Mouse (Mus musculus) ovary, postnatal 10 days (tissue): ENCODE measurements around the gene Heatr6.

Experiments used
- DNase-seq: peaks from one replicate; pipeline ENCODE4 v3.0.0; 2022; ENCODE audit warnings: low spot score

The Heatr6 gene

DNA sequence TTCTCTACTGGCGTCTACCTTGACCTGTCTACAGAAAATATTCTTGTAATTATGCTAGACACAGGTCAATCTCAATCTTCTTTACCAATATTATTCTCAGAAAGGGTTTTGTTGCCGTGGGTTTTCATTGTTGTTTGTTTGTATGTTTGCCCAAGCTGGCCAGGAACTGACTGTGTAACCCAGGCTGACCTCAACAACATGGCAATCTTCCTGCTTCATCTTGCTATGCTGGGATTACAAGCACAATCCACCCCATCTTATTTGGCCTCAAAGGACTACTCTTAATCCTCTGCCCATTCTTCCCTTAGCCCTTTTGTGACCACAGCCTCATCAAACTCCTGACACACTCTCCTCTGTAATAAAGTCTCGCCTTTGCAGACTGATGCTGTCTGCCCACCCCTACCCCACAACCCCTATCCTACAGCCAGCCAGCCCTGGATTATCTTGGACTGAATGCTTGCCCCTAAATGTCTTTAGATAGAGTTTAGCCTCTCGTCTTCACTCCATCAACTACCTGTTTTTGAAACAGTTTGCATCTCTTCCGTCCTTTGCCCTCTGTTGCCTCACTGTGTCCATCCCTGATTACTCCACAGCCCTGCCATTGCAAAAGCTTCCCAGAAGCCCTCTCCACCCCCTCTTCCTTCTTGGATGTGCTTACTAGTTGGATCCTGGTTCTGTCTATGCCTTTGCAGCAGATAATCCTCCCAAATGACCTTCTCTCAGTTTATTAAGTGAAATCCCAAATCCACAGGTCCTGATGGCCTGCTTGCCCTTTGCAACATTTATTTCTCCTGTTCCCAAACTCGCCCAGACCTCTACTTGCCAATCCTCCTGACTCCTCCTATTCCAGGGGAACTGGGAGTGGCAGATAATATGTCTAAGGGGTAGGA is 5.9 kb upstream of the Heatr6 start:
- no peak for DNase-seq

DNA sequence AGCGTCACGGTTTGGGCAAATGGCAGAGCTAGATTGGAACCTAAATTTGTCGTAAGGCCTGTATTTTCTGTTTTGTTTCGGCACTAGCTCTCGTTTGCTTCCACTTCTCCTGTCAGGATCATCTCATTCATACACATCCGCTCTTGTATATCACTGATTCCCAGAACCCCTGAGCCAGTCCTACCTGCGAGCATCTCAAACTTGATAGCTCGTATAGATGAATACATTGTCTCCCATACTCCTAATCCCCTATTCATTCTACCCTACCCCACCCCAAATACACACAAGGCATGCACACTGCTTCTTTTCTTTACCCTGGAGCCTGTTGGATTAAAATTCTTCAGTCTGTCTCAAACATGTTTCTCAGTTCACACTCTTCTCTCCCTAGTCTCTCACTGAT is 731 bp downstream of the Heatr6 start:
- DNase-seq = no peak

DNA sequence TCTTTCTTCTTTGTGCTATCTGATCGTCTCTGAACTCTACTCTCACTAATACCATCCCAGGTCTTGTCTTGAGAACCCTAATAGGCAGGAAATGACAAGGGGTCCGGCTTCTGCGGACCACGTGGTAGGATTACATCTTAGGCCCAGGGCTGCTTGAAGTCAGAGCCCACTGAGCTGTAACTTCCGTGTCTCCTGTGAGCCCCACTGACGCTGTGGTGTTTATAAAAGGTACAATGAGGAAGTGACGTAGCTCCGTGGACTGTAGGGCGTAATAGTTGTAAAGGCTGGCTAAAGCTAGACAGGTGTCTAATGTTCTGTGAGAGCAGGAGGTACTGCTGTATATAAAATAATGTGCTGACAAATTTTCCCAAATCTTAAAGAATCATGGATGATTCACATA is 13.8 kb downstream of the Heatr6 start:
- no peak for DNase-seq

DNA sequence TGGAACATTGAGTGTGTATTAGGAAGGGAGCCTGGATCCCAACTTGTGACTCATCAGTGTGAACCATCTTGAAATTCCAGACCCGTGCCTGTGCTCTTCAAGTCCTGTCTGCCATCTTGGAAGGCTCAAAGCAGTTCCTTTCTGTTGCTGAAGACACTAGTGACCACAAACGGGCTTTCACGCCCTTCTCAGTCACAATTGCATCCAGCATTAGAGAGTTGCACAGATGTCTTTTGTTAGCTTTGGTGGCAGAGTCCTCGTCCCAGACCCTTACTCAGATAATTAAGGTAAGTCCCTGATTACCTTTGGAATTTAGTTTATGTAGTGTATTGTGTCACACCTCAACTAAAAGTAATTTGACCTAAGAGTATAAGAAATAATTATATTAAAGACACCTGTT is 15.5 kb downstream of the Heatr6 start:
- DNase-seq = no peak

DNA sequence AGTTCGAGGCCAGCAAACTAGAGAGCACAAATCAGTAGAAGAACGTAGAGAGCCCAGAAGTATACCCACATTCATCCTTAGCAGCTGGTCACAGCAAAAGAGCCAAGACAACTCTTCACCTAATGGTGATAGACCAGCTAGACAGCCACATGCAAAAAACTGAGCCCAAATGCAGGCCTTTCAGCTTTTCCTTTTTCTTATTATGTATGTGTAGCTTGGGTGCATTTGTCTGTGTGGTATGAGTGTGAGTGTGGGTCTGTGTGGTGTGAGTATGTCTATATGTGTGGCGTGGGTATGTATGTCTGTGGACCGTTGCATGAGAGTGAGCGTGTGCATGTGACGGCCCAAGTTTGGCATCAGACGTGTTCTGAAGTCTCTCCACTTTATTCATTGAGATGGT is 17.5 kb downstream of the Heatr6 start:
- no peak for DNase-seq

DNA sequence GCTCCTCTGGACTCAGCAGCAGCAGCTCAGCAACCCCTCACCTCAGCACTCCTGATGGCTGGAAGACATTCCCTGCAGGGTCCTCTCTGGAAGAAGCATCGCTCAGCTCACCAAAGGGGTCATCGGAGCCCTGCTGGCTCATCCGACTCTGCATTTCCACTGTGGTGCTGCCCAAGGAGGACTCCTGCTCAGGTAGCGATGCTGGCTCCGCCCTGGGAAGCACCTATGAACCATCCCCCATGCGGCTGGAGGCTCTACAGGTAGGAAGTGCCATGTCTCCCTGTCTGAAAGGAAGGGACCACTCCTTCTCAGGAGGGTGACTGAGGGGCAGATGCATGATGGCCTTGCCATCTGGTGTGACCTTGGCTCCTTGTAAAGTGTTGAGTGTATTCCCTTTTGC is 18.8 kb downstream of the Heatr6 start:
- DNase-seq = no peak

DNA sequence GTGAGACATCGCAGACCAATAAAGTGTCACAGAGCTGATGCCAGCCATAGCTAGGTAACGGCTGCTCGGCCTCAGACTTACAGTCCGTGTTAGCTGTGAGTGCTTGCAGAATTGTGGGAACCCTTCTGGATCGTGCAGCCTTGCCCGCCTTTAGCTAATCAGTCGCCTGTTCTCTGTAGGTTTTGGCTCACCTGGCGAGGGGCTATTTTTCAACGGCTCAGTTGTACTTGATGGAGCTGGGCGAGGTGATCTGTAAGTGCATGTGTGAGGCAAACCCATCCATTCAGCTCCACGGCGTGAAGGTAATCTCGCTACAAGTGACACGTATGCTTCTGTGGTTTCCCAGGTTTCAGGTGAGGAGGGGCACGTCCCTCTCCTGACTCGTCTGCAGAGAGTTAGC is 20.2 kb downstream of the Heatr6 start:
- no peak for DNase-seq

DNA sequence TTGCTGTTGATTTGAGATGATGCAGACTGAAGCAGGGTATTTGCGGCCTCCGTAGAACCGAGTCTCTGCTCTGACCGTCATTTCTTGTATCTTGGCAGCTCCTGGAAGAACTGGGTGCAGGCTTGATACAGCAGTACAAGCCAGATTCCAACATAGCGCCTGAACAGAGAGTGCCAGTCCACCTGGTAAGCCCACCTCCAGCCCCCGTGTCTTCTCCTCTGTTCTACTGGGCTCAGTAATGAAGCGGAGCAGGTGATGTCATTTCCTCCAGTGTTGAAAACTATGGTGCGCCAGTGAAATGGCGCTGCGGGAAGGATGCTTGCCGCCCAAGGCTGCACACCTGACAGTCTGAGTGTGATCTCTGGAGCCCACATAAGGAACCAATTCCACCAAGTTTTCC is 20.8 kb downstream of the Heatr6 start:
- no peak for DNase-seq

DNA sequence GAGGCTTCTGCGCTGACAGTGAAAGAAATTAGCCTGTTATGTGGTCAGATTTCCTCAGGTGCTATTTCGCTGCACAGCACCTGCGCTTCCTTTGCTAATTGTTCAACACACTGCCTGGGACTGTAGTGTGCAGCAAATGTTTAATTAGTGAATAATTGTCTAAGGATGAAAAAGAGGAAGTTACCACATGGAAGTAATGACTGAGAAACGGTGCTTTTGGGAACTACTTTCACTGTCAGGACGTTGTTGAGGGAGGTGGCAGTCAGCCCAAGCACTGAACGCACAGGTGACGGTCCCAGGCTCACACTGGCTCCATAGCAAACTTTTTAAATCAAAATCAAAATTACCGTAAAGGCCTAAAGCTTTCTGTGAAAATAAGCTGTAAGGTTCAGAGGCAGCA is 23.3 kb downstream of the Heatr6 start:
- no peak for DNase-seq

DNA sequence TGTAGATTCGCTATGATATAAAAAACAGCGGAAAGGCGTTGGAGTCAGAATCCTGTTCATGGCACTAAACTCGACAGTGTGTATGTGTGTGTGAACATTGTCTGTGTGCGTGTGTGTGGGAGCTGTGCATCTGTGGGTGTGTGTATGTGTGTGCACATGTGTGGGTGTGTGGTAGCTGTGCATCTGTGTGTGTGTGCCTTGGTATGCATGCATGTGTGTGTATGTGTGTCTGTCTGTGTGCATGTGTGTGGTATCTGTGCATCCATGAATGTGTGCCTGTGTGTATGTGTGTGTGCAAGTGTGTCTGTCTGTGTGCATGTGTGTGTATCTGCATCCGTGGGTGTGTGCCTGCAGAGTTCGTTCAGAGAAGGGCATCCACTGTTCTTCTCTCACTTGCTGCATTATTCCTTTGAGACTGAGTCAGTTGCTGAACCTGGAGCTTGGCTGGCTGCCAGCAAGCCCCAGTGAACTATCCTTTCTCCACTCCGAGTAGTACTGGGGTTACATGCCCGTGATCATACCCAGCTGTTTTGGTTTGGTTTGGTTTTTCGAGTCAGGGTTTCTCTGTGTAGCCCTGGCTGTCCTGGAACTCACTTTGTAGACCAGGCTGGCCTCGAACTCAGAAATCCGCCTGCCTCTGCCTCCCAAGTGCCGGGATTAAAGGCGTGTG is 30.6 kb downstream of the Heatr6 start:
- no peak for DNase-seq

DNA sequence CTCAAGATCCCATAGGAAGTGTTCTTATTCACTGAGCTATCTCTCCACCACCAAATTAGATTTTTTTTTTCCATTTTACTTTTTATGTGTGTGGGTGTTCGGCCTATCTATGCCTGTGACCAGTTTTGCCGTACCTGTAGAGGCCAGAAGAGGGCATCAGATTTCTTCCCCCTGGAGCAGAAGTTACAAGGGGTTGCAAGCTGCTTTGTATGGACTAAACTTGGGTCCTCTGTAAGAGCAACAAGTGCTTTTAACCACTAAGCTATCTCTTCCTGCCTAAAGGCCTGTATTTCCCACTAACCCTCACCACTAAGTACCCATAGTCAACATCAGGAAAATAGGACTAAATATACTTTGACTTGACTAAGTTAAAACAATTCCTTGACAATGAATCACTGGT is 31.2 kb downstream of the Heatr6 start:
- no peak for DNase-seq

DNA sequence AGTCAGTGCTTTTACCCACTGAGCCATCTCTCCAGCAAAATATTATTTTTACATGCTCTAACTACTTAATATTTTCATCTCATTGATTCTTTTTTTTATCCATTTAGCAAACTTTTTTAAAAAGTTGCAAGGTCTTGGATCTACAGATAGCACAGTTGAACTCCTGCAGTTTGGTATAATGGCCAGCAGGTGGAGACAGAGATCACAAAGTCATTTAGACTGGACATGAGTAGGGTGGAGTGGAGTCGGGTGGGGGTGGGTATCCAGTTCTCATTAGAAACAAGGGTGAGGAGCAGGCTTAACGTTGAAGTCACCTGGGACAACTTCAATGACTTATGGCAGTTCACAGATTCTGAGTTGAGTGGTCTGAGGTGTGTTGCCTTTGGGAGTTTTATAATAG is 31.9 kb downstream of the Heatr6 start:
- DNase-seq = no peak

DNA sequence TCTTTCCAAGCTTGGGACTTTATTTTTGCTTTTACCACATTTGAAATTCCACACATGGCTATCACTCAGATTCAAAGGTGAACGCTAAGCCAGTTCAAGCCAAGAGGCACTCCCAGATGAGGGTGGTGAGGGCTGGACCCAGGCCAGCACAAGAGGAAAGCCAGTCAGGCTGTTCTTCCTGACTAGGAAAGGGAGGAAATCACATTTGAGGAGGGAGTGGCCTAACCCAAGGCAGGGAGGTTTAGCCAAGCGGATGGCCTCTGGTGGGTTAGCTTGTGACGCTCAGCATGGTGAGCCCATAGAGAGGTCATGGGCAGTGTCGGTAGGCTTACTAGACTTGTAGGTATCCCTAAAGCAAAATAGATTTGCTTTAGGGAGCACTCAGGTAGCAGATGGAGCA is 33.3 kb downstream of the Heatr6 start:
- no peak for DNase-seq

DNA sequence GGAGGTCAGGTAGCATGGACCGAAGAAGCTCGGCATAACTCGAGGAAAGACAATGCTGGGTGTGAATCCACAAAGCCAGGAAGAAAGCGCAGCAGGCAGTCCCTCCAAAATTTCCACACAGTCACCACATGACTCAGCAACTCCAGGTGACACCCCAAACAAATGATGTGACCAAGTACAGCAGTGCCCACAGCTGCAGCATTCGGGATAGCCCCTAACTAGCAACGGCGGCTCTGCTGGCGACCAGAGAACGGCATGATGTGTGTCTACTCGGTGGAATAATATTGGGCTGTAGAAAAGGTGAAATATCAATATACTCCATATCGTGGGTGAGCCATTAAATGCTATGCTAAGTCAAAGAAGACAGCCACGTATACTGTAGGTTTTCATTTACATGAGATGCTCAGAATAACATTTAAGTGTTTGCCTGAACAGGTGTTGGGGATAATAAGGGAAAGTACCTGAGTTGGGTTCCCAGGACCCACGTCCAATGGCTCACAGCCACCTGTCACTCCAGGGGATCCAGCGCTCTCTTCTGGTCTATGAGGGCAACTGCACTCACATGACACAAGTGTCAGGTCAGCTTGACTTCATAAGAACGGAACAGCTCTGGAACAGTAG is 34.0 kb downstream of the Heatr6 start:
- DNase-seq = no peak

DNA sequence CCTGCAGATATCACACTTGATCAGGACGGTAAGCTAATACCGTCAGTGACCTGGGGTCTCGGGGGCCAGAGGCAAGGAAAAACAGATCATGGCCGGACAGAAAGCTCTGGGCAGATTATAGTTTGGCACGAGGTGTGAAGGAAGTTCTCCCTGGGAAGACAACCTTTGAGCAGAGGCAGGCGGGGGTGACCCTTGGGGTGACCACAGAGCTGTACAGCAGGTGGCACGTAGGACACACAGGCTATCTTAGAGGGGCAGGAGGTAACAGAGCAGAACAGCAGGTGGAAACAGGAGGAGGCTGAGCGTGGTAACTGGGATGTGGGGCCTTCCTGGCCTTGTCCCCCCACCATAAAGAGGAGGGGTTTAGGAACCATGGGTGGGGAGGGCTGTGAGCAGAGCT is 34.8 kb downstream of the Heatr6 start:
- DNase-seq = no peak

DNA sequence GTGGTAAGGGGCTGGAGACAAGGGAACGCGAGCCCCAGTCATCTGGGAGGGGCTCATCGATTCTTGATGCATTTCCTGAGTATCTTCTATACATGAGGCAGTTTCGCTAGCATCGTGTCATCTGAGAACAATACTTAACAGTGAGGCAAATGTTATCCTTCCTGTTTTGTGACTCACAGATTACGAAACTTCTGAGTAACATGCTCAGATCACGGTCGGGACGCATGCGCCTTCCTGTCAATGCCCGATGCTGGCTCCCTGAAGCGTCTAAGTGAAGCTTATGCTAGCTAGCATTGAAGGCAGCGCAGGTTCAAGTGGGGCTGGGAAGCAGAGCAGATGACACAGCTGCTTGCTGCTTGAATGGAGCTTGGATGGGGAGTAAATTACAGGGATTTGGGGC is 35.8 kb downstream of the Heatr6 start:
- no peak for DNase-seq

DNA sequence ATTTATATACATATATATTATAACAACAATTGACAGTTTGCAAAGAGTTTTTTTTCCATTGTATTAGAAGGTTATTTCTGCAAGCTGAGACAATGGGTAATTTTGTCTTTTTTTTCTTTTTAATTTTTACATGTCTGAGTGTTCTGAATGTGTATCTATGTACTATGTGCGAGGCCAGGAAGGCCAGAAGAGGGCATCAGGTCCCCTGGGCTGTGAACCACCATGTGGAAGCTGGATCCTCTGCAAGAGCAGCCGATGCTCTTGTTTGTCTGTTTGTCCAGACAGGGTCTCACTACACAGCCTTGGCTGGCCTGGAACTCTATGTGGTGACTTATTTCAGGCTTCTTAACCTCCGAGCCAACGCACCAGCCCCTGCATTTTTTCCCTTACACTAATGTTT is 37.6 kb downstream of the Heatr6 start:
- no peak for DNase-seq

DNA sequence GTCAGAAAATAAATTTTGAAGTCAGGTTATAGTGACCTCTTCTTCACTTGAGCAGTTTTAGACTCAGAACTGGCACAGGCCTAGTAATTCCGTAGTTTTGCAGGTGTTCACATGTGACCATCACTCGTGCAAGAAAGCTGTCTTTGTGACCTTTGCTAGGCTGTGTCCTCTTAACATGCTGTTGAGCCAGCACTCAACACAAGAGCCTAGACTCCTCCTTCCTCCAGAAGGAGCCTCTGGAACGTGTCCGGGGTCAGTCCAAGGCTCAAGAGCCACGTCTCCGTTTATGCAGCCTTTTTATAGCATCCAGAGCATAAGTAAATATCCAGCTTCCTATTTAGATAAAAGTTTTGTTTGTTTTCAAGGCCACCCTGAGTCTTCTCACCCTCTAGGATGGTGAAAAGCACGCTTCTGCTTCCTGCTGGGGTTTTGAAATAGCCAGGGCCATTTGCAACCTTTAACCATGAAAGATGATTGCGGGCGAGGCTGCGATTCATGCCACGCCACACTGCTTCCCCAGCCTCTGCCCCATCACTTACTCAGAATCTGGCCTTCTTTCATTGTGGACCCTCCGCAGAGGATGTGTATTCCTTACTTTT is 38.9 kb downstream of the Heatr6 start:
- no peak for DNase-seq

DNA sequence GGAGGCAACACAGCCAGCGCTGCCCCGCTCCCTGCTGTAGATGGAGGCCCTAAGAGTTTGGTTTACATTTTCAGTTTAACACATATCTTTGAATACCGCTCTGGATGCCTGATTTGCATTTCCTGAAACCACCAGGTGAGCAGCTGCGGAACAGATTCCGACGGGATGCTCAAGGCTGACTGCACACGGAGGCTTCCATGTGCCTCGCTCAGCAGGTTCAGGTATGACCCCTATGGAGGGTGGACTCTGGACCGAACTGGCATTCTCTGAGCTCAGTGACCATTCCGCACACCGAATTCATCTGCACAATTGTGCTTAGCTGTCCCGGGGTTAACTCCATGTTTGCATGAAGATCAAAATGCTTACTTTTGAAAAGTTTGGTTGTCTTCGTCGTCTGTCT is 39.8 kb downstream of the Heatr6 start:
- no peak for DNase-seq

DNA sequence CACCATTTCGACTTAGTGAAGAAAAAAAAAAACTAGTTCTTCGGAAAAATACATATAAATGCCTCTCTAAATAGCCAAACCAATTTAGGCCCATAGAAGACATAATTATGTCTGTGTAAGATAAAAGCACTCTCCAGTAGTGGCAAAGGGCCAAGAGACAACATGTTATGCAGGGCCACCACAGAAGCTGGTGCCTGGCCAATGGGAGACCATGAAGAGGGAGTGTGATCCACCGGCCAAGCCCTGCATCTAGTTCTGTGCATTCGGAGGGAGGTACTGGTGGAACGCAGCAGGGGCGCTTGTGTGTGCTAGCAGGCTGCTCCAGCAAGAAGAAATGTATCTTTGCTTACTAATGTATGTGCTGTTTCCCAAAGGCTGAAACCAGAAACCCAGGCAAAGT is 42.6 kb downstream of the Heatr6 start:
- no peak for DNase-seq

DNA sequence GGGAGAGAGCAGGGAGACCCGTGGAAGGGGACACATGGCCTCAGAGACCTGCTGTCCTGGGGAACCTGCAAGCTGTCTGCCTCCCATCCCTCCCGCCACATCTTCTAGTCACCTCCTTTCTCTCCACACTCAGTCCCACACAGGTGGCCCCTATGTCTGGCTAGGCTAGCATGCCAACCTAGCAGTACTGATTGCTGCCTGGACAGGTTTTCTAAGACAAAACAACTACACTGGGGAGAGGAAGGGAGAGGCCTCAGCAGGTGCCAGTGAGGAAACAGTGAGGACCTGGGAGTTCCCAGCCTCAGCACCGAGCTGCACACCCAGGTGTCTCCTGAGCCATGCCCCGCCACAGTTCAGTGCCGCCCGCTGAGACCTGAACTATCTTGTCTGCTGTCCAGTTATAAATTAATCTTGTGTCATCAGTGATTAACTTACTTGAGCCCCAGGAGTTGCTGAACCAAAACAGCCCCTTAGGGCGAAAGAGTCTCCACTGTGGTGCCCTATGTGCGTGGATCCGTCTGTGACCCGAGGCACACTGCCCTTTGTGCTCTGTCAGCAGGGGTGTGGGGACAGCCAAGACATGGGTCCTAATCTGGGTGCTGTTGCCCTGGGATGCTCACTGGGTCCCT is 43.6 kb downstream of the Heatr6 start:
- DNase-seq = no peak

DNA sequence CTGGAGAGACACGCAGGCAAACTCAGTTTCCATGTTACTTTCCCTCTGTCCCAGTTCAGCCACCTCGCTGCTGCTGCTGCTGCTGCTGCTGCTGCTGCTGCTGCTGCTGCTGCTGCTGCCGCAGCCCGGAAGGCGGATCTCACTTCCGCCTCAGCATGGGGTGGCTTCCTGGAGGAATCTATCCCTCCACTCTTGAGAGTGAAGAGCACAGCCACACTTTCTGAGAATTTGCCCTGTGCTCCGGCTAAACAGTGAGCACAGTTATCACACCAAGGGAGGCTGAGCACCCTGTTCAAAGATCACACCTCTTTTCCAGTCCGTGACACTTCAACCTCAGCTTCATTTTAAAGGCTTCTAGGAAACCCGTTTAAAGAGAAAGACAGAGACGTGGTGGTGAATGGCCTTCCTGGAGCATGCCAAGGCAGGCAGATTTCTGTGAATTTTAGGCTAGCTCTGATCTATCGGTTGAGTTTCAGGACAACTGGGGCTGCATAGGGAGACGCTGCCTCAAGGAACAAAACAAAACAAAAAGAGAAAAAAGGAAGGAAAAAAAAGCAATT is 46.5 kb downstream of the Heatr6 start:
- DNase-seq = no peak
